Mouse (Mus musculus): ENCODE measurements around the gene Zscan21. TPM values are rescaled to one million over a fixed set of nuclear protein-coding genes. Genes with fewer than 3 reads are reported as not detected.

Zscan21 gene
- 23.6 TPM for polyA plus RNA-seq (2017; shearing (Covaris generic))

GRCm38 (mm10) chr5:138116255-138117198 is at the start of gene Zscan21:
Gene Zscan21, plus strand, starts transcription at chr5:138116903.

GRCm38 (mm10) chr5:138084996-138085395 is 31.7 kb upstream of the Zscan21 start, which contains the start of gene Zkscan1:
Gene Zkscan1, plus strand, starts transcription at chr5:138085084.

GRCm38 (mm10) chr5:138155443-138155976 is 38.8 kb downstream of the Zscan21 start, which contains the start of gene Zfp113:
Gene Zfp113, minus strand, starts transcription at chr5:138155744.

GRCm38 (mm10) chr5:138160842-138161665 is 44.4 kb downstream of the Zscan21 start, which contains the start of gene Cops6:
Gene Cops6, plus strand, starts transcription at chr5:138161071.

GRCm38 (mm10) chr5:138171695-138172491 is 55.2 kb downstream of the Zscan21 start, which contains the start of the genes Ap4m1 and Mcm7:
Gene Ap4m1, plus strand, starts transcription at chr5:138172002.
Gene Mcm7, minus strand, starts transcription at chr5:138172422.

Other genes starting within 250 kb of the Zscan21 start
- 0.65 TPM for gene Pilrb2, start 245.1 kb upstream of the Zscan21 start, polyA plus RNA-seq (2017; shearing (Covaris generic))
- not detected for gene Cyp3a13, start 195.3 kb upstream of the Zscan21 start, polyA plus RNA-seq (2017; shearing (Covaris generic))
- not detected for gene Gjc3, start 153.8 kb upstream of the Zscan21 start, polyA plus RNA-seq (2017; shearing (Covaris generic))
- not detected for gene Azgp1, start 135.4 kb upstream of the Zscan21 start, polyA plus RNA-seq (2017; shearing (Covaris generic))
- gene Smok3a, start 95.6 kb upstream of the Zscan21 start, polyA plus RNA-seq (2017; shearing (Covaris generic)), result not detected
- 0.17 TPM for gene Smok3b, start 95.5 kb upstream of the Zscan21 start, polyA plus RNA-seq (2017; shearing (Covaris generic))
- not detected for gene Smok3c, start 63.7 kb upstream of the Zscan21 start, polyA plus RNA-seq (2017; shearing (Covaris generic))
- 16.0 TPM for gene Zkscan1, start 31.8 kb upstream of the Zscan21 start, polyA plus RNA-seq (2017; shearing (Covaris generic))
- gene Zfp113, start 38.8 kb downstream of the Zscan21 start, polyA plus RNA-seq (2017; shearing (Covaris generic)), result 20.1 TPM
- gene Cops6, start 44.2 kb downstream of the Zscan21 start, polyA plus RNA-seq (2017; shearing (Covaris generic)), result 208 TPM
- gene Ap4m1, start 55.1 kb downstream of the Zscan21 start, polyA plus RNA-seq (2017; shearing (Covaris generic)), result 10.9 TPM
- 85.2 TPM for gene Mcm7, start 55.5 kb downstream of the Zscan21 start, polyA plus RNA-seq (2017; shearing (Covaris generic))
- 50.7 TPM for gene Taf6, start 70.5 kb downstream of the Zscan21 start, polyA plus RNA-seq (2017; shearing (Covaris generic))
- 16.3 TPM for gene Cnpy4, start 70.6 kb downstream of the Zscan21 start, polyA plus RNA-seq (2017; shearing (Covaris generic))
- 1.5 TPM for gene Mblac1, start 77.4 kb downstream of the Zscan21 start, polyA plus RNA-seq (2017; shearing (Covaris generic))
- 0.10 TPM for gene Nxpe5, start 109.0 kb downstream of the Zscan21 start, polyA plus RNA-seq (2017; shearing (Covaris generic))
- 79.6 TPM for gene Lamtor4, start 138.6 kb downstream of the Zscan21 start, polyA plus RNA-seq (2017; shearing (Covaris generic))
- 40.7 TPM for gene BC037034, start 147.1 kb downstream of the Zscan21 start, polyA plus RNA-seq (2017; shearing (Covaris generic))
- 0.37 TPM for gene Gal3st4, start 155.9 kb downstream of the Zscan21 start, polyA plus RNA-seq (2017; shearing (Covaris generic))
- 0.12 TPM for gene Gm43720, start 163.1 kb downstream of the Zscan21 start, polyA plus RNA-seq (2017; shearing (Covaris generic))
- 1.4 TPM for gene Gpc2, start 163.1 kb downstream of the Zscan21 start, polyA plus RNA-seq (2017; shearing (Covaris generic))
- 0.77 TPM for gene Stag3, start 163.3 kb downstream of the Zscan21 start, polyA plus RNA-seq (2017; shearing (Covaris generic))
- 6.1 TPM for gene Pvrig, start 225.1 kb downstream of the Zscan21 start, polyA plus RNA-seq (2017; shearing (Covaris generic))